Mouse (Mus musculus) heart, embryonic 15.5 days (tissue): Measurements from ENCODE around the gene Gm6583. TPM values are rescaled to one million over a fixed set of nuclear protein-coding genes. Genes with fewer than 3 reads are reported as not detected.
"Not testable (repeated sequence)": the region's sequence is repeated elsewhere in the genome, so short reads cannot be mapped to it uniquely, and the experiment has no call there.

ENCODE experiments used
- ATAC-seq: fragments of 200-750 bp; cut with Nextera tagmentation; replicated peaks from 2 replicates; pipeline ENCODE4 v1.8.0; 2017; ENCODE audit warnings: low read depth, moderate TSS enrichment; ENCODE audit not compliant: insufficient number of reproducible peaks, insufficient read depth, low FRiP score
- H3K27ac ChIP-seq: fragments of 300-500 bp; sonication (generic); 2 replicates; pipeline ENCODE4 v1.5.1; 2015; ENCODE audit warnings: mild to moderate bottlenecking, inconsistent platforms
- H3K27me3 ChIP-seq: fragments of 300-500 bp; sonication (generic); 2 replicates; pipeline ENCODE4 v1.6.1; 2015; ENCODE audit warnings: inconsistent platforms
- H3K36me3 ChIP-seq: fragments of 300-500 bp; sonication (generic); 2 replicates; pipeline ENCODE4 v1.6.1; 2015; ENCODE audit warnings: mild to moderate bottlenecking, inconsistent platforms
- H3K4me1 ChIP-seq: fragments of 300-500 bp; sonication (generic); replicated peaks from 2 replicates; pipeline ENCODE4 v1.6.1; 2015; ENCODE audit warnings: inconsistent platforms
- H3K4me2 ChIP-seq: fragments of 300-500 bp; sonication (generic); 2 replicates; pipeline ENCODE4 v1.6.1; 2015; ENCODE audit warnings: inconsistent platforms, mild to moderate bottlenecking, moderate library complexity
- H3K4me3 ChIP-seq: fragments of 300-500 bp; sonication (generic); 2 replicates; pipeline ENCODE4 v1.5.1; 2015; ENCODE audit warnings: mild to moderate bottlenecking, inconsistent platforms
- H3K9ac ChIP-seq: fragments of 300-500 bp; sonication (generic); 2 replicates; pipeline ENCODE4 v1.6.1; 2015; ENCODE audit warnings: mild to moderate bottlenecking, inconsistent platforms
- H3K9me3 ChIP-seq: fragments of 300-500 bp; sonication (generic); replicated peaks from 2 replicates; pipeline ENCODE4 v1.6.1; 2016; ENCODE audit warnings: inconsistent platforms
- WGBS: fragments of 180-500 bp; shearing (Covaris S2); methylation state at CpG from one replicate; pipeline ENCODE4 v1.1.7; 2015; ENCODE audit warnings: mixed read lengths; 5-methylcytosine and 5-hydroxymethylcytosine counted together
- polyA plus RNA-seq: library from polyadenylated mRNA; unstranded; fragments of >200 nt; fragmentation: Nextera tagmentation; extraction: Ambion mirVana; gene quantifications from 2 replicates; pipeline ENCODE4 v1.2.1, GENCODE M21; 2015

Gm6583 gene
- polyA plus RNA-seq, 1 experiment from 2014 or later, result 0.05 TPM

DNA sequence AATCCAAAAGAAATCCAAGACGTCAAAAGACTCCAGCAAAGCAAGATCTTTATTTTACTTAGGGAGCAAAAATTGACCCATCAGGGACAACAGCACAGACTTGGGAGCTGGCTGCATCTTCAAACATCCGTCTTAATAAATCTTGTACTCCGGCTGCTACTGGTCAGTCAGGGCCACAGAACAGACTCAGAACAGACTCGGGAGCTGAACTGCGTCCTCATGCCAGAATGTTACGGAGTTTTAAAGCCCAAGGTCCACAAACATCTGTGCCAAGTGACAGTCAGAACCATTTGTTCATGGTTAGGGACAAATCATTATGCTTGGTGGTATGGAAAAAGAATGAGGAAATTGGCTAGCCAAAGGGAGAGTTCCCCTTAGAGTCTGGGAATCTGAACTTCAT lies 32.6 kb downstream of the Gm6583 start:
- Histone ChIP-seq H3K36me3 (0 out of 2 replicates have a peak, but pooled peaks cover 5% of the 10 kb centered on the region), H3K27ac (no peak overlapping the region), H3K4me1 (peaks cover 20% of the 10 kb centered on the region), H3K4me2 (no peak overlapping the region), H3K9ac (no peak overlapping the region), H3K27me3 (no peaks in the 10 kb centered on the region), H3K9me3 (no peaks in the 10 kb centered on the region), H3K4me3 (no peak overlapping the region)
- ATAC-seq, result no peak
- WGBS, result 82% methylated on average over 6 of the region's 6 CpGs

DNA sequence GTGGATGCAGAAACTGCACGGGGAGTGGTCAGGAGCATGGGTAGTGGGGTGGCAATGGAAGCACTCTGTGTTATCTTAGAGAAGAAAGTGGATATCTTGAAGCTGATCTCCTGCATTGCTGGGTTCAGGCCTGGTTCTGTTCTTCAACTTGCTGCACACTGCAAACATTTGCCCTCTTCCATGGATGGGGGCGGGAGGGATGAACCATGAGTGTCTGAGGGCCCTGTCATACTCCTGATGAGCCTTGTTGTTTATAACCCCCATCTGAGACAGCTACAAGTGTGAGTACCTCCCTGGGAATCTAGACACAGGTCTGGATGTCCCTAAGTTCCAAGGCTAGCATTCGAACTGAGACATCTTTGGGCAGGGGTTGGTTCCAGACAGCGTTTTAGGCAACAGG lies 34.5 kb downstream of the Gm6583 start:
- no peaks in the 10 kb centered on the region for H3K27me3 ChIP-seq
- no peak overlapping the region for H3K27ac ChIP-seq
- ATAC-seq, result no peak
- H3K9ac ChIP-seq, result no peak overlapping the region
- H3K4me3 ChIP-seq, result no peak overlapping the region
- no peaks in the 10 kb centered on the region for H3K9me3 ChIP-seq
- no peak overlapping the region for H3K4me2 ChIP-seq
- H3K4me1 ChIP-seq, result peaks cover 14% of the 10 kb centered on the region
- no peaks in the 10 kb centered on the region for H3K36me3 ChIP-seq
- WGBS, result 73% methylated on average over 4 of the region's 4 CpGs

DNA sequence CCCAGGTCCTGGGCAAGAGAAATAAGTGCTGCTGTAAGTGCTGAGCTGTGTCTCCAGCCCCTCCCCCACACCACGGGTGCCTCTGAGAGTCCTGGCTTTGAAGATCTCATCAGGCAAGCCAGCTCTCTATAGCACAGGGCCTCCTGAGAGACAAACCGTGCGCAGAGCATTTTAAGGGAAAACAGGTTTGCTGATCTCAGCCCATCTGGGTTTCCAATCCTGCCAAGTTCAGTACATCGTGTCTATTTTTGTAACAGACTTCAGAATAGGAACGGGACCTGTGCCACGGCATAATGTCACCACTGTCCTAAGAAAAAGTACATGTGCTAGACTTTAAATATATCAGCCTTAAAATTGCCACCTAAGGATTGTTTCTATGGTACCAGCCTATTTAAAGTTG lies 34.9 kb downstream of the Gm6583 start:
- ATAC-seq, result no peak
- WGBS, result 51% methylated on average over 6 of the region's 6 CpGs
- Histone ChIP-seq H3K4me1 (peaks cover 14% of the 10 kb centered on the region), H3K9ac (no peak overlapping the region), H3K27ac (no peak overlapping the region), H3K27me3 (no peaks in the 10 kb centered on the region), H3K4me2 (no peak overlapping the region), H3K9me3 (no peaks in the 10 kb centered on the region), H3K4me3 (no peak overlapping the region), H3K36me3 (no peaks in the 10 kb centered on the region)

DNA sequence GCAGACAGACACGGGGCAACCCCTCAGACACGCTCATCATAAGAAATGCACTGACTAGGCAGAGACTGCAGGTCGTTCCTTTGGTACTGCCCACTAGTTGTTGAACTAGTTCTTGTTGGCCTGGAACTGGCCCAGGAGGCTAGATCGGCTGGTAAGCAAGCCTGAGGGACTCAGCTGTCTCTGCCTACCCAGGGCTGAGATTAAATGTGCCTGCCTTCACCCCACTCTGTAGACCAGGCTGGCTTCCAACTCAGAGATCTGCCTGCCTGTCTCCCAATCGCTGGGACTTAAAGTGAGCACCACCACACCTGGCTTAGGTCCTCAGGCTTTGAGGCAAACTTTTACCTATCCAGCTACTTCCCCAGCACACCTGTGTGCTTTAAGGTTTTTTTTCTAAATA lies 35.5 kb downstream of the Gm6583 start:
- H3K9me3 ChIP-seq, result no peaks in the 10 kb centered on the region
- WGBS, result 69% methylated on average over 5 of the region's 5 CpGs
- peaks cover 12% of the 10 kb centered on the region for H3K4me1 ChIP-seq
- 0 out of 2 replicates have a peak, but pooled peaks cover 2% of the 10 kb centered on the region for H3K36me3 ChIP-seq
- no peak overlapping the region for H3K9ac ChIP-seq
- H3K27ac ChIP-seq, result no peak overlapping the region
- H3K27me3 ChIP-seq, result no peaks in the 10 kb centered on the region
- H3K4me2 ChIP-seq, result no peak overlapping the region
- H3K4me3 ChIP-seq, result no peak overlapping the region
- no peak for ATAC-seq

DNA sequence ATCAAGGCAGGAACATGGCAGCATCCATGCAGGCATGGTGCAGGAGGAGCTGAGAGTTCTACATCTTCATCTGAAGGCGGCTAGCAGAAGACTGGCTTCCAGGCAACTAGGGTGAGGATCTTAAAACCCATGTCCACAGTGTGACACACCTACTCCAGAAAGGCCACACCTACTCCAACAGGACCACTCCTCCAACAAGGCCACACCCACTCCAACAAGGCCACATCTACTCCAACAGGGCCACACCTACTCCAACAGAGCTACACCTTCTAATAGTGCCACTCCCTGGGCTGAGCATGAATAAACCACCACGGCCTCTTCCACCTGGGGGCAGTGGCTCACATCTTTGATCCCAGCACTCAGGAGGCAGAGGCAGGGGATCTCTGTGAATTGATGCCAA lies 36.5 kb downstream of the Gm6583 start:
- not testable (repeated sequence) for H3K4me2 ChIP-seq, H3K4me1 ChIP-seq, H3K36me3 ChIP-seq, H3K9me3 ChIP-seq, H3K9ac ChIP-seq, ATAC-seq, H3K27ac ChIP-seq, H3K27me3 ChIP-seq, H3K4me3 ChIP-seq
- WGBS, result 58% methylated on average over 2 of the region's 2 CpGs

DNA sequence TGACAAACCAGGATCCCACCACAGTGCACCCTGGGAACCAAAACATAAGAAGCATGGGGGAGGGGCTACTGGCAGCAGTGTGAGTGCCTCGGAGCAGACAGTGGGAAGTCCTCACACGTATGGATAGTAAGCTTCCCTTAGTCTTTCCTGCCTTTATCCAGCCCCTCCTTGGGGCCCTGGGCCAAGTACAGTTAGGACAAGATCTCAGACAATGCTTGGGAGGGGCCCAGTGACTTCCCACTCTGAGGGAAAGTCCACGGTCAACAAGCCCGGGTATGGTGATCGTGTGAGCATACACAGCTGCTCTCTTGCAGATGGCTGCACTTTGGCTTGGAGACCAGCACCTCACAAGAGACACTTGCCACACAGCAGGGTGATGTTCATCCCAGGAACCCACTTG lies 38.5 kb downstream of the Gm6583 start:
- Histone ChIP-seq H3K9me3 (no peaks in the 10 kb centered on the region), H3K27me3 (no peaks in the 10 kb centered on the region), H3K4me2 (no peak overlapping the region), H3K4me1 (peaks cover 4% of the 10 kb centered on the region), H3K9ac (no peak overlapping the region), H3K4me3 (no peak overlapping the region), H3K36me3 (peaks cover 18% of the 10 kb centered on the region), H3K27ac (peak overlapping the region; percentile 63)
- ATAC-seq, result peak; percentile 75
- 35% methylated on average over 5 of the region's 5 CpGs for WGBS

DNA sequence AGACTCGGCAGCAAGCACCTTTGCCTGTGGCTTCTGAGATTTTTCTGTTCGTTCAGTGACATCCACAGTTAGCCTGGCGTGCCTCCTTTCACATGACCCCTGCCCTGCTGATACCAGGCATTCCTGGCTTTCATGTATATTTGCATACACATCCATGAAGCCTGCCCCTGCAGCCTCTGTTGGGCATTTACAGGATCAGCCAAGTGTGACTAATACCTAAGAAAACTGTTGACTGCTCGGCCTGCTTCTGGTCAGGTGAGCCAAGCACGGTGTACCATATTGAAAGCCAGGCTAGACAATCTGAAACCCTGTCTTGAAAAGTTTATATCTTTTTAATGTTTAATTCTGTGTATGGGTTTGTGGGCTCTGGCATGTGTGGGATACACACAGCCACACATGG lies 39.4 kb downstream of the Gm6583 start:
- H3K36me3 ChIP-seq, result peaks cover 23% of the 10 kb centered on the region
- 76% methylated on average over 5 of the region's 5 CpGs for WGBS
- ATAC-seq, result no peak
- H3K4me2 ChIP-seq, result no peak overlapping the region
- H3K27ac ChIP-seq, result peak overlapping the region; percentile 63
- H3K4me1 ChIP-seq, result peaks cover 4% of the 10 kb centered on the region
- no peaks in the 10 kb centered on the region for H3K9me3 ChIP-seq
- no peak overlapping the region for H3K9ac ChIP-seq
- H3K27me3 ChIP-seq, result no peaks in the 10 kb centered on the region
- H3K4me3 ChIP-seq, result no peak overlapping the region

DNA sequence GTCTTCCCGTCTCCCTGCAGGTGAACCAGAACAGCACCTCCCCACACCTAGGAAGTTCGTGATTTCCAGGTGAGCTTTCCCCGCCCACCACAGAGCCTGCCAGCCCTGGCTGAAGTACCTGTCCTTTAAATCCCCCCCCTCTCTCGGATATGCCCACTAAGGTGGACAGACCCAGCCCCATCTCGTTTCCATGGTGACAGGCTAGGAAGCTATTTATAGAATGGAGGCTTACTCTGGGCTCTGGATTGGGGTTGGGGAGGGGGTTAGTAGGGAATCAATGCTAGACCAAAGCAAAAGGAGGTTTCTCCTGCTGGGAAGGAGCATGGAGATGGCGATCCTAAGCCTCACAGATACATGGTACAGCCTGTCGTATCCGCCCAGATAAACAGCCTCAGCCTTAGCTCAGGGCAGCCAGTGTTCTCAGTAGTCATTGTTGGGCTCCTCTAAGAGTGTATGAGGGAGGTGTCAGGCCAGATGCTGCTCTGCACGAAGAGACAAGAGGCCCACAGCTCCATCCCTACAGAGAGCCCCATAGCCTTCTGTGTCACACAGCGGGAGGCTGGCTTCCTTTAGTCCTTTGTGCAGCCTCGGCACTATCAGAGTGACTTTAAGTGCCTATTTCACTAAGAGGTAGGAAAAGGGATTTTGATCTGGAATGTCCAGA lies 42.5 kb downstream of the Gm6583 start:
- 64% methylated on average over 11 of the region's 11 CpGs for WGBS
- no peak overlapping the region for H3K4me3 ChIP-seq
- no peak overlapping the region for H3K4me2 ChIP-seq
- H3K27me3 ChIP-seq, result no peaks in the 10 kb centered on the region
- no peaks in the 10 kb centered on the region for H3K9me3 ChIP-seq
- H3K27ac ChIP-seq, result no peak overlapping the region
- H3K36me3 ChIP-seq, result peaks cover 39% of the 10 kb centered on the region
- H3K9ac ChIP-seq, result no peak overlapping the region
- ATAC-seq, result no peak
- H3K4me1 ChIP-seq, result peaks cover 4% of the 10 kb centered on the region

DNA sequence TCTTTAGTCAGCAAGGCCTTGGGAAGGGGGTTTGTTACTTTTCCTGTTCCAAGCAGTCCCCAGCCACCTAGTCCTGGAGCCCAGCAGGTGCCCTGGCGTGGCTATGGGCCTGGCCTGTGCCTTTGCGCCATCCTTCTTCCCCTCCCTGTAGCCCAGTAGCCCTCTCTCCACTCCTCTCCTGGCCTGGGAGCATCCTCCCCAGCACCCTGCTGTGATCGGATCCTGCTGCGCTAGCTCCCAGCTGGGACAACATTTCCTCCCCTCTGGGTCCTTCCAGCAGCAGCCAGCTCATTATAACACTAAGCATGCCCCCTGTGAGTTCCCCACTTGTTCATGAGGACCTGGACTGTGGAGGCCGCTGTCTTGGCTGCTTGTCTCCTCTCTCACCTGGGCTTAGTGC lies 50.0 kb downstream of the Gm6583 start:
- 89% methylated on average over 5 of the region's 5 CpGs for WGBS
- H3K27ac ChIP-seq, result no peak overlapping the region
- no peak overlapping the region for H3K4me3 ChIP-seq
- peaks cover 8% of the 10 kb centered on the region for H3K4me1 ChIP-seq
- peaks cover 27% of the 10 kb centered on the region for H3K36me3 ChIP-seq
- H3K4me2 ChIP-seq, result no peak overlapping the region
- no peak overlapping the region for H3K9ac ChIP-seq
- H3K9me3 ChIP-seq, result no peaks in the 10 kb centered on the region
- no peak for ATAC-seq
- no peaks in the 10 kb centered on the region for H3K27me3 ChIP-seq

Other genes with a start within 250 kb of the Gm6583 start
- 1.2 and 1.4 TPM in 2 replicates for gene Cryba4, start 103.5 kb downstream of the Gm6583 start, polyA plus RNA-seq
- gene Crybb1, start 100.2 kb downstream of the Gm6583 start, polyA plus RNA-seq, result 1.6 and 2.1 TPM in 2 replicates
- gene Tpst2, start 79.3 kb downstream of the Gm6583 start, polyA plus RNA-seq, result 38.5 and 47.8 TPM in 2 replicates
- 15.2 and 19.6 TPM in 2 replicates for gene Tfip11, start 29.7 kb downstream of the Gm6583 start, polyA plus RNA-seq
- gene Srrd, start 13.0 kb downstream of the Gm6583 start, polyA plus RNA-seq, result 20.7 and 28.8 TPM in 2 replicates
- gene Hps4, start 12.9 kb downstream of the Gm6583 start, polyA plus RNA-seq, result 15.6 and 23.3 TPM in 2 replicates
- 2.1 and 2.9 TPM in 2 replicates for gene Asphd2, start 38.8 kb upstream of the Gm6583 start, polyA plus RNA-seq
- gene Gm6588, start 93.4 kb upstream of the Gm6583 start, polyA plus RNA-seq, result not detected in 2 replicates
- gene Sez6l, start 221.2 kb upstream of the Gm6583 start, polyA plus RNA-seq, result 0.33 and 0.53 TPM in 2 replicates